Mouse (Mus musculus): Measurements from ENCODE around the gene Gm10837.

Gene Gm10837

DNA sequence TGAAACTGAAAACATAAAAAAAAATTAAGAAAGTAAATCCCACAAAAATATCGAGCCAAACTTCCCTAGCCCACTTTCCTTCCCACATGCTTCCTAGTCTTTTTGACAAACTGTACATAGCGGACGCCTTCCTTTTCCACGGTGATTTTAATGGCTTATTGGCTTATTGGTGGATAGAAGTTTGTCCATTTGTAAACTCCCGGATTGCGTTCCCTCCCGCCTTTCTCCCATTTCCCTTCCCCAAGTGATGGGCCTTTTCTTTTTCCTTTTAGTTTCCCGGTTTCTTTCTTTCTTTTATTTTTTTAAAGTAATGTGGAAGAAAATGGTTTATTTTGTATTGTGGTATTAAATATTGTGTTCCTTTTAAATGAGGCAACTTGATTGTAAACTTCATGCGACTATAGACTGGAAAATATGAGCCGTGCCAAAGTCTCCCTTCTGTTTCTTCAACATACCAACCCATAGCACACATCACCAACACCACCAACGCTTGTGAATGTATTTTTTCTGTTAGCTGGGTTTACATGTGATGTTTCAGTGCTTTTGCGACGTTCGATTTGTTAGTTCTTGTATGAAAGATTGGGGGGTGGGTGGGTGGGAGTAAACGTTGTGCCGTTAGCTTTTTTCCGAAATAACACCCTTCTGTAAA lies 10.8 kb upstream of the Gm10837 start:
- DNase-seq, result no peak

DNA sequence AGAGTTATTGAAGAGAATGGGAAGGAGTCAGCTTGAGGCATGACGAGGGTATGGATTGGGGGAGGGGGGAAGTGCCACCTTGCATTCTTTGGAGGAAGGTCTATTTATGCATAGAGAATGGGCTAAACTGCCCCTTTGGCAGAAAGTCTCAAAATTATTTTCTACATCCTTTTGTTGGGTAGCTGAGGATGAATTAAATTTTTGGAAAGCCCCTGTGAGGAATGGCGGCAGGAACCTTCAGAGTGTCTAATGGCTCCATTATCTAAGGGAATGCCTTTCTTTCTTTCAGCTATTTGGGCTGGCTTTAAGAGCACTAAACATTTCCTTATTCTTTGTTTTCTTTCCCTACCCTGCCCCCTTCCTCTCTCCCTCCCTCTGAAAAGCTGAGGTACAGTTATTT lies 10.0 kb upstream of the Gm10837 start:
- no peak for DNase-seq

DNA sequence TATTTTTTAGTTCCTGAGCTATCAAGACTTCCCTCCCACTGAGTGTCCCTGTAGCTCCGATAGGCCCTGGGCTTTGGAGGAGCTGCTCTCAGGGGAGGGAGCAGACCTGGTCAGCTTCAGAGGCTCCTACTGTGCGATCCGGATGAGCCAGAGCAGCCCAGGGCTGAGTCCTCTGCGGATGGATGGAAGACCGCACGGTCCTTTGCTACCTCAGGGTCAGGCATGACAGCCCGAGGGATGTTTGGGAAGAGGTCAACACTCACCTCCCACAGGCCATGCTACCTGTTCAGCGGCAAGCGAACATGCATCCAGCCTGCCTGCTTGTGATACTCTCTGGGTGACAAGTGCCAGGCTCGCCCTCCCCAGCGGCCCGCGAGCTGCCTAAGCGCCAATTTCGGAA lies 9.2 kb upstream of the Gm10837 start:
- DNase-seq, result no peak

DNA sequence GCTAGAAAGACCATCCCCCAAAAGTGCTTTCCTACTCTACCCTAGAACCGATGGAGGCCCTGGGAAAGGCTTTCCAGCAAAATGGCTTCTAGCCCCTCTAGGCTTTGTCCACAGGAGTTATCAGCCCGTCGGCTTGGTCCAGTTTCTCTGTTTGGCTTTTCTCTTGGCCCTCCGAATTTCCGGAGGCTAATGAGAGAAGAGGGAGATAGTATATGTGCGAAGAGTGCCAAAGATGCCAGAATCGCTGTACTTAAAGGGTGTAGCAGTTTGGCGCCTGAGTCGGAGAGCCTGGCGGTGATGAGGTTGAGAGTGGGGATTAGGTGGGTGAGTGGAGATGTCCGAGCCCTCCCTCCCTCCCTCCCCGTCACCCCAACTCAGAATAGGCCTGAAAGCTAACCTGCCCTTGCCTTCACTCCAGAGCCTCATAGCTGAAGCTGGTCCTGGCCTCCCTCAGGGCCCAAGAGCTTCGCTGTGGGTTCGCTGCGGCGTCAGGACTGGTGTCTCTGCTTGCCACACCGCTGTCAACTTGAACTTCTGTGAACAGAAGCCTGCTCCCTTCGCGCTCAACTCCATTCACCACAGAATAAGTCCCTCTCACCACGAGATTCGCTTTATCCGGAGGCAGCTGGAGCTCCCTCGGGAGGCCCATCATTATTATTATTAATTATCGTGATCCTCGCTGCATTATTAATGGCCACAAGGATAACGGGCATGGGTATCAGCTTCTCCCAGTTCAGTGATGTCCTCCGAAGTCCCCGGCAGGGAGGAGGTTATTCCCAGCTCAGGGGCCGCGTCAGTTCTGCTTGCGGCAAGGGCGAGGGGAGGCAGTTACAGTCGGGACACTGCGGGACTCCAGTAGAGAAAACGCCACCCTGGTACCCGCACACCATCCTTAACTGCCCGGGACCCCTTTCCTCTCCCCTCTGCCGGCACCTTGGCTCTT lies 8.0 kb upstream of the Gm10837 start:
- DNase-seq, result no peak

DNA sequence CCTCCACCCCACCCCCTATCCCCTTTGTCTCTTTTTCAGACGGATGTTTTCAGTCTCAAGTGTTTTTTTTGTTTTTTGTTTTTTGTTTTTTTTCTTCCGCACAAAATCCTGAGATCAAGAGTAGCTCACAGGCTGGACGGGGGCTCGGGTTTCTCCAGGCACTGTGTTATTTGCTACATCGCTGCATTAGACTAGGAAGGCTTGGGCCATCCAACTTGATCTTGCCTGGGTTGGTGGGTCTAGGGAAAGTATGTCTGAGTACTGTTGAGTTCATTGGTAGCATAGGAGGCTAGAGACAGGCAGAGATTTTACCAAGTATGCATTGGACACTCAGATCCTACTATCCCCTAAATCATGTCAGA lies 7.4 kb upstream of the Gm10837 start:
- DNase-seq, result no peak

DNA sequence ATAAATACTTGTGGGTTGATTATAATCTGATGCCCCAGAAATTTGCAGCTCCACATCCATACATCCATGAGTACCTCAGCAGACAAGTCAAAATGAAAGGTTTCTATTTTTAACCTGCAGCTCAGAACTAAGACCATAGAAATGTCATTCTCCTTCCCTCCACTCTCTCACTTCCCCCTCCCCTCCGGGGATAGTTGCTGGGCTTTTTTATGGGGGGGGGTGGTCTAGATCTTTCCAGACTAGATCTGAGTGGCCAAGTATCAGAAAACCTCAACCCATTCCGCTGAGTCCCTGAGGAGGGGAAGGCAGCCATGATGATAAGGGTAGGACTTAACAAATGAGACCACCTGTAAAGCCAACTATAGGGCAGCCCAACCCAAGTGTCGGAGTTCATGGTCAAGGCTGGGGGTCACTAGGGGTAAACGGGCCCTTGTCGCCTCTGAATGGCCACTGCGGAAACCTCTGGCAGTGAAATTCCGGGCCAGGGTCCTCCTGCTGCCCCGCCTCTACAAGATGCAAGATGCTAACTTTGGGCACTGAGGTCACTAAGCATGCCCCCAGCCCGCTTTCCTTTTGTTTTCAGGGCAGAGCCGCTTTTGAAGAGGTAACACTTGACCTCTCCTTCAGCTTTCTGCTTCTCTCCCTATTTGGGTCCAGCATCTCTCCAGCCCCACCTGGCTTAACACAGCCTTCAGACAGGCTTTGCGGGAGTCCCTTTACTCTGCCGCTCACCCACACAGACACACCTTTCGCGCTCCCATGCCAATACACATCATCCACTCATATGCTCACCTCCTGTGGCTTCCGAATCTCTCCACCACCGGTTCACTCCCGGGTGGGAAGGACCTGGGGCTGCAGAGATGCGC lies 6.6 kb upstream of the Gm10837 start:
- no peak for DNase-seq

DNA sequence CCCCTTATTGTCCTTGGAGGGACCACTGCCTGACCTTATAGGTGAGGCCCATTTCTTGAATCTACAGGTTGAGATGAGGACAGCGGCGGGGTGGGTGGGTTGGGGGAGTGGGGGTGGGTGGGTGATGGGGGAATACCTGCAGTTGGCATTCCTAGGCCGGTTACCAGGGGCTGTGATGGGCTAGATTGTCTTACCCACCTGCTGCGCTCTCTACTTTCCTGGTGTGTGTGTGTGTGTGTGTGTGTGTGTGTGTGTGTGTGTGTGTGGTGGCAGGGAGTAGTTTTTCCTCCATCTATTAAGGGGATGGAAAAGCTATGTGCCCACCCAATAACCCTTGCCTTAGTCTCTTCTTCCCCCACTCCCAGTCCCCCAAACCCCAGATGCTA lies 5.9 kb upstream of the Gm10837 start:
- DNase-seq, result no peak

DNA sequence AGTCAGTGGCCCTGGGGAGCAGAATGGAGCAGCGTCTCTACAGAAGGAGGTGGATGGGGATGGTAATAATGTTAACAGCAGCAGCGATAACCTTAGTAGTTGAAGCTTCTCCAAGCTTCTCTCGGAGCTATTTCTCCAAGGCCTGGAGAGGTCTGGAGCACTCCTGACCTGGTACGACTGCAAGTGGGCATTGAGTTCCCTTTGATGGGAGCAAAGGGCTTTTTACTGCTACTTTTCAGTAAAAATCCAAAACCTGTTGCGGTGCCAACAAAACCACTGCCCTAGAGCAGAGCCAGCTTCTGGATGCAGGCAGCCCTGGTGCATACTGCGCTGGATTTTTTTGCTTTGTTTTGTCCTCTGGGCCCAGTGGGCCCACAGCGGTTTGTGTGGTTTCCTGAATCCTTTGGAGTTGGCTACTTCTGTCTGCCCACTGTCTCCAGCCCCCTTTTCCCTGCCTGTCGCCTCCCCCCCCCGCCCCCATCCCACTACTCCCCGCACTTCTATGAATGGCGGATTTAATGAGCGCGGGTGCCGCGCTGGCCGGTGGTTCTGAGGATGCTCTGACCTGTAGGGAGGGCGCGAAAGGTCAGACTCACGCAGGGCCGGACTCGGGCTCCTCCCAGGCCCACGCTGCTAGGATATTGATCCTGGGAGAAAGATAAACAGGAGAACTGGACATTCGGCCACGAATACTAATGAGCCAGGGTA lies 5.4 kb upstream of the Gm10837 start:
- DNase-seq, result no peak

DNA sequence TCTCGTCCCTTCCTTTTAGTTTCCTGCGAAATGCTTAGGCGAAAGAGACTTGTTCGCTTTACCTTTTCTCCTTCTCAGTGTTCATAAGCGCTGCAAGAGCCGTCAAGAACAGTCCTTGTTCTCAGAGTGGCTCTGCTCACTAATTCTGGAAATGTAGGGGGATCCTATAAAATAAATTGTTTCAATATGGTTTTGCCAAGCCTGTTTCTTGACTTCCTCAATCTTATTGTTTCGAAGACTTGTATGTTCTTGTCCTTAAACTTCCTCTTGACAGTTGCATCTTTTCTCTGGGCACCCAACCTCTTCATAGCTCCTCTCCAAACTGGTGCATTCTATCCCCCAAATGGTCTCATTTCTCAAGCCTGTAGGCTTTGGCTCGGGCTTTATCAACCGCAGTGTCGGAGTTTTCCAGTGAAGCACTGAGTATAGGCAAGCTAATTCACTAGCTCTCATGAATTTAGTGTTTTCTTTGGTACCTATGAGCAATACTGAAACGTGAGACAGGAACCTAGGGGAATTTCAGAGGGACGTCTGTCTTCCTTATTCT lies 4.7 kb upstream of the Gm10837 start:
- DNase-seq, result no peak

DNA sequence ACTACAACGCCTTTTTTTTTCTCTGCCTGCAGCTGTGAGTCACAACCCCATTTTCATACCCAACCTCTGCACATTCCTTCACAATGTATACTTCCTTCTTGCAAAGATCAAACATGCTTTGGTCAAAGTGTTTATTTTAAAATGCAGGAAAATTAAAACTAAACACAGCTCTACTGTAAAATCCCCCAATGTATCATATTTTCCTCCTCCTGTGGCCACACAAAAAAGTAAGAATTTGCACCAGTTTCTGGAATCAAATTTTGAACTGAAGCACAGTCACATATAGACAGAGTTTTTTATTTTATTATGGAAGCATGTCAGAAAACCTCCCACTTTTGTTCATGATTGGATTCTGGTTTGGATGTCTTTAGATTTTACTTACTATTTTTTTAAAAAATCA lies 3.8 kb upstream of the Gm10837 start:
- no peak for DNase-seq

DNA sequence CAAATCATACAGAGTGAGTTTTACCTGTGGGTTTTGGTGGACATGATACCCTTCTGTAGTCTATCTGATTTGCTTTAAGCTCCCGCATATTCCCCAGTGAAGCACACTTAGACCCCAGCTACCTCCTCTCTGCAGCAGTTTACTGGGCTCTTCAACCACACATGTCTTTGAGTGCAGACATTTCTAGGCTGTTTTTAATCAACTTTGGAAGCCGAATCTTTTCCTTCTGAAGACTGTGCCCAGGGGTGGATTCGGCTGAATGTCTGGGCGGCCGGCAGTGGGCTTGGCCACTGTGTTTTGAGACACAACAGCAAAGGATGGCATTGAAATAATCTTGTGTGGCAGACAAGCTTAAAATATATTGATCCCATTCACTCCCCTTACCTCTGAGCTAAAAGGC lies 3.0 kb upstream of the Gm10837 start:
- DNase-seq, result no peak

DNA sequence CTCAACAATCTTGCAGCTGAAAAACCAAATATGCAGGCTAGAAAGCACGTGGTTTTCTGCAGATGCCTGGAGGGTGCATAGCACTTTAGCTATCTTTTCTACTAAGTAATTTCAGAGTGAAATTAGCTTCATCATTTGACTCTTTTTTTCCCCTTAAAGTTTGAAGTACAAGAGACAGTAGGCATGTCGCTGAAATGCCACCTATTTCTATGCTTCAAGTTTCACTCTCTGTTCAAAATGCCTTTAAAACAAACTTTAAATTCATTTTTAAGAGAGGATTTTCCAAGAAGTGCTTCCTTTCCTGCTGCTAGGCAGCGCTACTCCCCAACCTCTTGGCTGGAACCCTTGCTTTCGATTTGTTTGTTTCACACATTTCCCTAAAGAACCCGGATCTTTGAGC lies 1.3 kb upstream of the Gm10837 start:
- no peak for DNase-seq

DNA sequence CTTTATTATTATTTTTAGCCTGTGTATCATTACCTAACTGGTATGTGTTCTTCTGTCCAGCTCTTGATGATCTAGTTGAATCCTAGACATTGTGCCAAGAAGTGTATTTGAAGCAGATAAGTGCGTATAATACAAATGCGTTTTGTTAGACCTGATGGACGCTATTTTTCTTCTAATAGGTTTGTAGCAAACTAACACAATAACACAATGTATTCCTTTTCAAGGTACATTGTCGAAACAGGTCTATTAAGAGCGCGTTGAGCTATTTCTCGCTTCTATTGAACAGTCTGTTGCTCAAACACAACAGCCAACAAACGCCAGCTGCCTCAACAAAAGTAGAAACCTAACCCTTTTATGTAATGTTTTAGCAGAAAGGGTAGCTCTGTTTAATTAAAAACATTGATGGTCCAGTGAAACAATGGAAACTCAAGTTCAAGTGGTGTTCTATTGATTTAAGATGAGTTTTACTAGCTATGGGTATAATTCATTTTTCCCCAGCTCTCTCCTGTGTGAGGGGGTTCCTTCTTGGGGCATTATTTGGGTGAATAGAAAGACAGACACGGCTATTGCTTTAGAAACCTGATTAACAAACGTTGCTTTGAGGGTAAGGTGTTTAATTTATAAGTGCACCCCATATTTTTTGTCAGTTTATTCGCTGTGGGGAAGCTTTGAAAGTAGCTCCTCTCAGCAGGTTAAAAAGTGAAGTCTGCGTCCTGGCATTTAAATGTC lies 536 bp upstream of the Gm10837 start:
- DNase-seq, result no peak

DNA sequence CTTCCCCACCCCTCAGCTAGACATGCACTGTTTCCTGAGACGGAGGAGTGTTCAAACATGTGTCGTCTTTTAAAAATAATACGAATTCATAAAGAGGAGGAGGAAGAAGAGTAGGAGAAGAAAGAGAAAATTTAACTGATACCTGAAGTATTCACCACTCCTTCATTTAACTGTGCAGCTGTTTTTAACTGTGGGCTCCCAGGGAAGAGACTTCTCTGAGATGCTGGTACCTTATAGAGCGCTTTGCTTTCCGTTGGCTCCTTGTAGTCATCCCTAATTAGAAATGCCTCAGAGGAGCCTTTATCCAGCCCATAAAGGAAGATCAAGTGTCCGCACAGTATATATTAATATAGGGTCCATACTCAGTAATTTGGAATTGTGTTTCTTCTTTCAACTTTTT lies 1.1 kb downstream of the Gm10837 start:
- no peak for DNase-seq

DNA sequence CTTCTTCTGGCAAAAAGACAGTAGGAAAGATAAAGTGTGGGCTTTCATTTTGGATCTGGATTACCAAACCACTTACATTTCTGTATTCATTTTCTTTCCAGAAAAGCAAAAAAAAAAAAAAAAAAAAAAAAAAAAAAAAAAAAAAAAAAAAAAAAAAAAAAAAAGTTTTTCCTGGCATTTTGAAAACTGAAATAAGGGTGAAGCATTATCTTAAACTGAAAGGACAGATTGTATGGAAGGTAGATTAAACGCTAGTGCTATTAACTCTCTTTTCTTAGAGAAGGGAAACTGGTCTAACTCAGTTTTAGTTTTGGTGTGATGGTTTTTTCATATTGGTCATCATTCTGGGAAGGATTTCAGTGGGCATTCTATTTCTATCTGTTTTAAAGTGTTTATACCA lies 1.6 kb downstream of the Gm10837 start:
- DNase-seq, result no peak

DNA sequence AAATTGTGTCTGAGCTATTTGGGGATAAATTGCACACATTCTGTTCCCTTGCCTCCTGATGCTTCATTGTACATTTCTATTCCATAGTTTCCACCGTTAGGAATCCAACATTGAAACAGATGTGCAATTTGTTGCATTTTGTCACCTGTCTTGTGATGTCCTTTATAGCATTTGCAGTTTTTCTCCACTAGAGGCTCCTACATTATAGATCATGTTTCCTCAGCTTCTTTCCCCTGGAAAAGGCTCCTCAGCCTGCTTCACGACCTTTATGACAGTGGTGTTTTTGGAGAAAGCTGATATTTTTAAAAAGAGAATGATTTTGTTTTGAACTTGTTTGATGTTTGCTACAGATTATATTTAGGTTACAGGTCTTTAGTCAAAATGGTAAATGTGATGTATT lies 18.7 kb downstream of the Gm10837 start:
- DNase-seq, result no peak

DNA sequence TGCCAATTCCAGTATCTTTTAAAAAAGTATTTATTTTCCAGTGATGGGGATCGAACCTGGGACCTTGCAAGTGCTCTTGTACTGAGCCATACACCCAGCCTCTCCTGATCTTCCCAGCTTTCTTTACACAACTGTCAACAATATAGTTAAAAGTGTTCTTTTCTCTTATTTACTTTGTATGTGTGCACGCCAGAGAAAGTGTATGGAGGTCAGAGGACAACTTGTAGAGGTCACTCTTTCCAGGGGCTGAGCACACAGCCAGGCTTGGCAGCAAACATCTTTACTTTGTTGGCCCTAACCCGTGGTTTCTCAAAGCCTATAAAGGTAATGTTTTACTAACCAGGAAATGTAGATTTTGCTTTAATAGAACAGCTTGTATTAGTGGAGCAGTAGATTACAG lies 21.1 kb downstream of the Gm10837 start:
- DNase-seq, result no peak

DNA sequence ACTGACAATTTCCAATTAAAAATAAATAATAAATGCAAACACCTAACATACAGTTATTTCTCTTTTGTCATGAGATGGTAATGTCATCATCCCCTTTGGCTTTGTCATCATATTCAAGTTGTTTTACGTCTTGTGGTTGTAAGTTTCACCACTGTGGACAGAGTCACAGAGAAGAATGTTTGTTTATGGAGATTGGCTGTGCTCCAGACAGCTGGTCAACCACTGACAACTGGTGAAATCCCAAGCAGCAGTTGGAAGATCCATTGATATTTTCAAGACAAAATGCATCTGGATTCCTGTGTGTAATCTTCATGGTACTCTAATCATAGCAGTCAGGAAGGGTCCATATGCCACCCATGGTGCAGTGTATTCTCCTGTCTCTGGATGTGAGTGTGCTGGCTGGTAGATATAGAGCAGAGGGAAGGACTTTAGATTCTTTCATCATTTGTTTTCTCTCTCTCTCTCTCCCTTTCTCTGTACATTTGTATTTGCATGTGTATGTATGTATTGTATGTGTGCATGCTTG lies 23.2 kb downstream of the Gm10837 start:
- no peak for DNase-seq

DNA sequence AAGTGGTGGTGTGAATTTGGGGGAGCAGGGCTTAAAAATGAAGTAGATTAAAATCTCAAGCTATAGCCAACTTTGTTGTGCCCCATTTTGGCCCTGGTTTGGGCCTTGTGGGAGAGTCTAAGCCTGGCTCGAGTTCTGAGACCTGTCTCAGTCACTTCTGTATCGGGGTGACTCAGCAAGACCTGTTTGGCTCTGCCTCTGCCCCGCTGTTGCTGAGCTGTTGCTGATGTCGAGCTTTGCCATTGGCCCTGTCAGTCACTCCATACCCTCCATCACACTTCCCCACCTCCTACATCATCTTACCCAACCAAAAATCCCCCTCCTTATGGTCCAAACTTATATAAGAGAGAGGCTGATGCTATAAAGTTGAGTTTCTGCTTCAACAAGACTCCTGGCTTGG lies 38.1 kb downstream of the Gm10837 start:
- no peak for DNase-seq

DNA sequence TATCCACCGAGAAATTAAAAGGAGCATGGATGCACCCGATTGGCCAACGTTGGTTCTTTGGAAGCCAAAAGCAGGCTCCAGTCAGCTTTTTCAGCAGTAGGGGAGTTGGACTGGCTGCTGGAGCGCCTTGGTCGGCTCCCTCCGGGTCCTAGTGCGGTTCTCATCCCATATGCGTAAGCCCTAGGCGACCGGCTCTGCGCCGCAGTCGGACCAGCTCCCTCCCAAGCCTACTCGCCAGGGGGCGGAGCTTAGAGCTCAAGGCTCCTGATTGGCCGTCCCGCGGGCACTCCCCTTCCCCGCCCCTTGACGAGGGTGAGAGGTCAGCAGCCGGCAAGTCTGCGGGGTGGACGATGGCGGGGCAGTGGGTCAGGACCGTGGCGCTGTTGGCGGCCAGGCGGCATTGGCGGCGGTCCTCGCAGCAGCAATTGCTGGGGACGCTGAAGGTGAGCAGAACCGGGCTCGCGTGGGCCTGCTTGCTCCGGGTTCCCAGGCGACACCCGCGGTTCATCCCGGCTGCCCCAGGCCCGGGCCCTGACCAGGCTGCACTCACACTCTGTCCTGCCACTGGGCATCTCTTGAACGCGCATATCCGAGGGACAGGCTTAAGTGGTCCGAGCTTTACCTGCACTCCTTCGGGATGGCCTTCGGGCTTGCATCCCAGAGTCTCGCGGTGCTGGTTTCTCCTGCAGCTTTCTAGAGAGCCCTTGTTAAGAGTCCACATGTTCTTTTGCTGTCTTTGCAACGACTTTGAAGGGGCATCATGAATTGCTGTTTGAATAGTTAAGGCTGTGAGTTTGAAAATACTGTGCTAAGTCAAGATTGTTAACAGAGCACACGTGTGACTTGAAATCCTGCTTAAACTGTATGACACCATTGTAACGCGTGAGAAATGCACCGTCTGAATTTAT lies 43.9 kb downstream of the Gm10837 start, which contains the start of gene Pcca:
TSS of gene Pcca (plus strand) at position 308 of the 908 bp plus-strand sequence.
- peak; percentile 95 for DNase-seq

DNA sequence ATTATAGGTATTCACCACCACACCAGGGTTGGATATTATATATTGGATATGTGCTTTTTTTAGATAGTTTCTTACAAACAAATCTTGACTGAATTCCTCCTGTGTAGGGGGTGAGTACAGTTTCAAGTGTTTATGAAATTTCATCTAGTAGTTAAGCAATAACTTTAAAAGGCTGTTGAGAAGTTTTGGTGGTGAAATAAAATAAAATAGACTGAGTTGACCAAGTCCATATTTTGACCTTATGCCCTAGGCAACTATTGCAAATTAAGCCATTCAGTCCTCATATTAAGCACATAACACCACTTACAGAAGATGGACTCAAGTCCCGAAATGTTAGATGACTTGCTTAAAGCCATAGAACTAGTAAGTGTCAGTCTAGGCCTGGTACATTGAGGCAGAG lies 45.6 kb downstream of the Gm10837 start:
- DNase-seq, result no peak
